Mouse (Mus musculus) forebrain, embryonic 12.5 days (tissue): ENCODE data around the gene Pip5k1c. TPM values are rescaled to one million over a fixed set of nuclear protein-coding genes. Genes with fewer than 3 reads are reported as not detected.

ENCODE experiments used
- ATAC-seq: fragments of 200-750 bp; cut with Nextera tagmentation; 2 replicates; pipeline ENCODE4 v1.8.0; 2017; ENCODE audit warnings: moderate TSS enrichment; ENCODE audit not compliant: low FRiP score
- H3K27ac ChIP-seq: fragments of 300-500 bp; sonication (generic); 2 replicates; pipeline ENCODE4 v1.5.1; 2016; ENCODE audit warnings: mild to moderate bottlenecking
- H3K27me3 ChIP-seq: fragments of 300-500 bp; sonication (generic); 2 replicates; pipeline ENCODE4 v1.6.1; 2016; ENCODE audit warnings: mild to moderate bottlenecking
- H3K36me3 ChIP-seq: fragments of 300-500 bp; sonication (generic); replicated peaks from 2 replicates; pipeline ENCODE4 v1.6.1; 2016; ENCODE audit warnings: mild to moderate bottlenecking
- H3K4me1 ChIP-seq: fragments of 300-500 bp; sonication (generic); 2 replicates; pipeline ENCODE4 v1.6.1; 2016
- H3K4me2 ChIP-seq: fragments of 300-500 bp; sonication (generic); 2 replicates; pipeline ENCODE4 v1.6.1; 2016; ENCODE audit warnings: mild to moderate bottlenecking, moderate library complexity
- H3K4me3 ChIP-seq: fragments of 300-500 bp; sonication (generic); replicated peaks from 2 replicates; pipeline ENCODE4 v1.5.1; 2016; ENCODE audit warnings: mild to moderate bottlenecking
- H3K9ac ChIP-seq: fragments of 300-500 bp; sonication (generic); 2 replicates; pipeline ENCODE4 v1.6.1; 2016; ENCODE audit warnings: mild to moderate bottlenecking
- H3K9me3 ChIP-seq: fragments of 300-500 bp; sonication (generic); 2 replicates; pipeline ENCODE4 v1.6.1; 2016
- WGBS: fragments of 180-500 bp; shearing (Covaris S2); methylation state at CpG from one replicate; pipeline ENCODE4 v1.1.7; 2016; 5-methylcytosine and 5-hydroxymethylcytosine counted together
- polyA plus RNA-seq: library from polyadenylated mRNA; unstranded; fragments of >200 nt; fragmentation: Nextera tagmentation; extraction: Ambion mirVana; gene quantifications from 2 replicates; pipeline ENCODE4 v1.2.1, GENCODE M21; 2016

Pip5k1c gene
- polyA plus RNA-seq, 1 experiment from 2014 or later: 84.1 TPM

- peak within 1 kb of the TSS; percentile 77 for H3K4me2 ChIP-seq
- WGBS: under 1% methylated on average over 68 of the region's 68 CpGs
- H3K9ac ChIP-seq: peak within 1 kb of the TSS; percentile 79
- peak; percentile 93 for ATAC-seq
- peaks cover 49% of the 10 kb centered on the region for H3K36me3 ChIP-seq
- H3K4me3 ChIP-seq: peak within 1 kb of the TSS; percentile 96
- no peaks in the 10 kb centered on the region for H3K9me3 ChIP-seq
- peaks cover 38% of the 10 kb centered on the region for H3K4me1 ChIP-seq
- peaks cover 6% of the 10 kb centered on the region; the same call in 1 of the 2 replicates for H3K27me3 ChIP-seq
- H3K27ac ChIP-seq: peak within 1 kb of the TSS; percentile 88
Observed at GRCm38 (mm10) chr10:81320550-81321347, 28.0 kb downstream of the Pip5k1c start, which contains the start of gene Cactin. TSS of gene Cactin (plus strand) at chr10:81321103.

DNA sequence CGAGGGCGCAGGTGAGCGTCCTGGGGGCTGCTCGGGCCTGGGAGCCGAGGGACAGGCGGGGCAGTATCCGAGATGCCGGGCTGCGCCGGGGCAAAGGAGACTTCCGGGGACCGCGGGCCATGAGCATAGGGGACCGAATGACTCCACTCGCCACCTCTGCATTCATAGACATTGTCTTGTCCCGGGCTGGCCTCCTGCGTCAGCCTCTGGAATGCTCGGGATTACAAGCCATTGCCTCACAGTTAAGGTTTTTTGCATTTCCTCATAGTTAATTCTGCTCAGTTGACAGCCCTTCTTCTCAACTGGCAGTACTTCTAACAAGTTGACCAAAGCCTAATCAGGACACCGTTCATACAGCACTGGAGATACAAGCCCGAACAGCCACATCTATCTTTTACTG lies 28.7 kb downstream of the Pip5k1c start:
- H3K36me3 ChIP-seq: peaks cover 53% of the 10 kb centered on the region
- ATAC-seq: no peak; the same call in 1 of the 2 replicates
- peaks cover 6% of the 10 kb centered on the region; the same call in 1 of the 2 replicates for H3K27me3 ChIP-seq
- H3K4me2 ChIP-seq: peak overlapping the region; percentile 77
- peak overlapping the region; percentile 96 for H3K4me3 ChIP-seq
- peaks cover 33% of the 10 kb centered on the region for H3K4me1 ChIP-seq
- H3K9me3 ChIP-seq: no peaks in the 10 kb centered on the region
- WGBS: 4% methylated on average over 19 of the region's 20 CpGs
- peak overlapping the region; percentile 79 for H3K9ac ChIP-seq
- H3K27ac ChIP-seq: peak overlapping the region; percentile 88

GRCm38 (mm10) chr10:81322444-81322843 lies 29.7 kb downstream of the Pip5k1c start:
- H3K4me2 ChIP-seq: no peak overlapping the region; the same call in 1 of the 2 replicates
- no peaks in the 10 kb centered on the region for H3K9me3 ChIP-seq
- peak overlapping the region; percentile 96 for H3K4me3 ChIP-seq
- peaks cover 62% of the 10 kb centered on the region for H3K36me3 ChIP-seq
- WGBS: 96% methylated on average over 27 of the region's 27 CpGs
- H3K4me1 ChIP-seq: peaks cover 24% of the 10 kb centered on the region
- H3K27ac ChIP-seq: no peak overlapping the region
- ATAC-seq: no peak
- no peak overlapping the region for H3K9ac ChIP-seq
- no peaks in the 10 kb centered on the region for H3K27me3 ChIP-seq

DNA sequence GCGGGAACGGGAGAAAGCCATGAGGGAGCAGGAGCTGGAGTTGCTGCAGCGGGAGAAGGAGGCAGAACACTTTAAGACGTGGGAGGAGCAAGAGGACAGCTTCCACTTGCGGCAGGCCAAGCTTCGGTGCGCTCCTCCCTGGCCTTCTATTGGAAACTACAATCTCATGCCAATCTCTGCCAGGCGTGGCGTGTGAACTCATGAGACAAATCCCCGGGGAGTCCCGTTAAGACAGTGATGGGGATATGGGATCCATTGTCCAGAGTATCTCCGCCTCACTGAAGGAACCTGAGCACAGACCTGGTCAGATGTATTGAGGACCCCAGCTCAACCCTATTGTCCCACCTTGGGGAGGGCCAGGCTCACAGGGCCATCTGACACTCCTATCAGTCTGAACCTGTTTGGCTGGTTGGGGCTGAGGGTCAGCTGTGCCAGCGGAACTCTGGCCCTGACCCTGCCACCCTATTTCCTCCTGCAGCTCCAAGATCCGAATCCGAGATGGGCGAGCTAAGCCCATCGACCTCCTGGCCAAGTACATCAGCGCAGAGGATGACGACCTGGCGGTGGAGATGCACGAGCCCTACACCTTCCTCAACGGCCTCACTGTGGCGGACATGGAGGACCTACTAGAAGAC lies 30.5 kb downstream of the Pip5k1c start:
- 93% methylated on average over 23 of the region's 23 CpGs for WGBS
- H3K36me3 ChIP-seq: peaks cover 56% of the 10 kb centered on the region
- H3K9me3 ChIP-seq: no peaks in the 10 kb centered on the region
- H3K4me2 ChIP-seq: no peak overlapping the region
- no peak overlapping the region for H3K27ac ChIP-seq
- ATAC-seq: no peak
- peaks cover 24% of the 10 kb centered on the region for H3K4me1 ChIP-seq
- H3K9ac ChIP-seq: no peak overlapping the region
- H3K4me3 ChIP-seq: no peak overlapping the region; the same call in 1 of the 2 replicates
- no peaks in the 10 kb centered on the region for H3K27me3 ChIP-seq

DNA sequence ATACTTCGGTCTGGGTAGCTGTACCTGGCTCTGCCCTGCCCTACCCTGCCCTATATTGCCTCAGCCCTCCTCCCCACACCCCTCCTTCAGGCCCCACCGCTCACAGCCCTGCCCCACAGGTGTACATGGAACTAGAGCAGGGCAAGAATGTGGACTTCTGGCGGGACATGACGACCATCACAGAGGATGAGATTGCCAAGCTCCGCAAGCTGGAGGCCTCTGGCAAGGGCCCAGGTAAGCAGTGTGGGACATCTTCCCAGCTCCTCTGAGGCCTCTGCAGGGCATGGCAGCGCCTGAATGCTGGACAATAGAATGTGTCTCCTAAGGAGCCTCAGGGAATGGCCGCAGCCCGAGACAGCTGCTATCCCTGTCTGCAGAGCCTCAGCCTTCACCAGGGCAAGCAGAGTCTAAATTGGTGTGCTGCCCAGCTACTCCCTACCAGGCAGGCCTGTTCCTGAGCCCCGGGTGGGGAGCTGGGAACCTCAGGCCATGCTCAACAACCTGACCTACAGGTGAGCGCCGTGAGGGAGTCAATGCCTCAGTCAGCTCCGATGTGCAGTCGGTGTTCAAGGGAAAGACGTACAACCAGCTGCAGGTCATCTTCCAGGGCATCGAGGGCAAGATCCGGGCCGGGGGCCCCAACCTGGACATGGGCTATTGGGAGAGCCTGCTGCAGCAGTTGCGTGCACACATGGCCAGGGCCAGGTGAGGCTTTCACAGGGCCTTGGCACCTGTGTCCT lies 31.2 kb downstream of the Pip5k1c start:
- H3K36me3 ChIP-seq: peaks cover 56% of the 10 kb centered on the region
- WGBS: 95% methylated on average over 18 of the region's 18 CpGs
- H3K4me3 ChIP-seq: no peak overlapping the region; the same call in 1 of the 2 replicates

GRCm38 (mm10) chr10:81325176-81325575 lies 32.4 kb downstream of the Pip5k1c start:
- Histone ChIP-seq H3K9me3 (no peaks in the 10 kb centered on the region), H3K4me3 (no peak overlapping the region), H3K4me1 (peaks cover 12% of the 10 kb centered on the region), H3K36me3 (peaks cover 56% of the 10 kb centered on the region), H3K27me3 (no peaks in the 10 kb centered on the region), H3K27ac (no peak overlapping the region), H3K4me2 (no peak overlapping the region), H3K9ac (no peak overlapping the region)
- ATAC-seq: no peak
- 96% methylated on average over 21 of the region's 21 CpGs for WGBS

More for the DNA sequence above, 31.2 kb downstream of the Pip5k1c start:
- Histone ChIP-seq H3K27ac (no peak overlapping the region), H3K9ac (no peak overlapping the region), H3K27me3 (no peaks in the 10 kb centered on the region), H3K4me1 (peaks cover 23% of the 10 kb centered on the region), H3K4me2 (no peak overlapping the region), H3K9me3 (no peaks in the 10 kb centered on the region)
- ATAC-seq: no peak

DNA sequence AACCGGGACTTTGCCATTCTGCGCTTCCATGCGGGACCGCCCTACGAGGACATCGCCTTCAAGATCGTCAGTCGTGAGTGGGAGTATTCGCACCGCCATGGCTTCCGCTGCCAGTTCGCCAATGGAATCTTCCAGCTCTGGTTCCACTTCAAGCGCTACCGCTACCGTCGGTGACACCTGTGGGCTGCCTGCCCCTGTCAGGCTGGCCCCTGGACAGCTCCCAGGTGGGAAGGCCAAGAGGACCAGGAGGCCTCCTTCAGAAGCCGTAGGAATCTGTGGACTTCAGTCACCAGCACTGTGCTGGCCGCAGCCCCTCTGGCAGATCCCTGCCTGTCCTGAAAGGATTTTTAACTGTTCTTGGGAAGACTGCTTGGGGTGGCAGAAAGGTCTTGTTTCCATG lies 33.0 kb downstream of the Pip5k1c start:
- Histone ChIP-seq H3K4me2 (no peak overlapping the region), H3K27me3 (no peaks in the 10 kb centered on the region), H3K4me1 (peaks cover 12% of the 10 kb centered on the region), H3K27ac (no peak overlapping the region), H3K36me3 (peaks cover 56% of the 10 kb centered on the region), H3K9ac (no peak overlapping the region), H3K9me3 (no peaks in the 10 kb centered on the region), H3K4me3 (no peak overlapping the region)
- 94% methylated on average over 18 of the region's 18 CpGs for WGBS
- ATAC-seq: no peak

GRCm38 (mm10) chr10:81326858-81327257 lies 34.1 kb downstream of the Pip5k1c start:
- no peak overlapping the region for H3K4me3 ChIP-seq
- H3K9ac ChIP-seq: no peak overlapping the region
- no peak overlapping the region for H3K4me2 ChIP-seq
- 0 out of 2 replicates have a peak overlapping the region, but pooled peaks have one; percentile 13 for H3K27ac ChIP-seq
- ATAC-seq: no peak
- peaks cover 5% of the 10 kb centered on the region for H3K27me3 ChIP-seq
- no peaks in the 10 kb centered on the region for H3K9me3 ChIP-seq
- H3K36me3 ChIP-seq: peaks cover 56% of the 10 kb centered on the region
- peaks cover 8% of the 10 kb centered on the region for H3K4me1 ChIP-seq
- 86% methylated on average over 6 of the region's 6 CpGs for WGBS

- H3K27ac ChIP-seq: no peak overlapping the region
- H3K4me2 ChIP-seq: no peak overlapping the region
- peaks cover 47% of the 10 kb centered on the region for H3K36me3 ChIP-seq
- peaks cover 3% of the 10 kb centered on the region; the same call in 1 of the 2 replicates for H3K4me1 ChIP-seq
- 62% methylated on average over 2 of the region's 2 CpGs for WGBS
- no peak overlapping the region for H3K4me3 ChIP-seq
- H3K9me3 ChIP-seq: no peaks in the 10 kb centered on the region
- H3K27me3 ChIP-seq: peaks cover 16% of the 10 kb centered on the region
- no peak for ATAC-seq
- no peak overlapping the region for H3K9ac ChIP-seq
Observed at GRCm38 (mm10) chr10:81327959-81328358, 35.2 kb downstream of the Pip5k1c start.

DNA sequence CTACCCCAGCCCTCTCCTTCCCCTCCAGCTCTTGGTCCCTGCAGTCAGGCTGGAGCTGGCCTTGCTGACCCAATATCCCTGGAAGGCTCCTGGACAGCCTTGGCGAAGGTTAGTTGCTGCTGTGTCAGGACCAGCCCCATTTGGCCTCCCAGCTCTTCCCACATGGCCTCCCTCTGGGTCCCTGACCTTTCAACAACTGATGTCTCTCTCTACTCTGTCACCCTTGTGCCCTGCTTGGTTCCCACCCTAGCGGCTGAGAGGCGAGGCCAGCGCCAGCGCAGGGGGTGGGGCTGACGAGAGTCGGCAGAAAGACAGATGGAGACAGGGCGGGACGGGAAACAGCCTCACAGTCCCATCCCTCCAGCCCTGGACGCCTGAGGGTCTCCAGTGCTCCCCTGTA lies 35.6 kb downstream of the Pip5k1c start, which contains the start of gene Tbxa2r:
TSS of gene Tbxa2r (plus strand) at position 346 of the 400 bp plus-strand sequence.
- 18% methylated on average over 10 of the region's 10 CpGs for WGBS
- H3K36me3 ChIP-seq: peaks cover 43% of the 10 kb centered on the region
- H3K4me3 ChIP-seq: no peak within 1 kb of the TSS
- H3K4me2 ChIP-seq: no peak within 1 kb of the TSS
- ATAC-seq: no peak
- H3K27ac ChIP-seq: no peak within 1 kb of the TSS
- peaks cover 20% of the 10 kb centered on the region for H3K27me3 ChIP-seq
- H3K4me1 ChIP-seq: peaks cover 3% of the 10 kb centered on the region; the same call in 1 of the 2 replicates
- H3K9me3 ChIP-seq: no peaks in the 10 kb centered on the region
- H3K9ac ChIP-seq: peak within 1 kb of the TSS; percentile 21; the same call in 1 of the 2 replicates

DNA sequence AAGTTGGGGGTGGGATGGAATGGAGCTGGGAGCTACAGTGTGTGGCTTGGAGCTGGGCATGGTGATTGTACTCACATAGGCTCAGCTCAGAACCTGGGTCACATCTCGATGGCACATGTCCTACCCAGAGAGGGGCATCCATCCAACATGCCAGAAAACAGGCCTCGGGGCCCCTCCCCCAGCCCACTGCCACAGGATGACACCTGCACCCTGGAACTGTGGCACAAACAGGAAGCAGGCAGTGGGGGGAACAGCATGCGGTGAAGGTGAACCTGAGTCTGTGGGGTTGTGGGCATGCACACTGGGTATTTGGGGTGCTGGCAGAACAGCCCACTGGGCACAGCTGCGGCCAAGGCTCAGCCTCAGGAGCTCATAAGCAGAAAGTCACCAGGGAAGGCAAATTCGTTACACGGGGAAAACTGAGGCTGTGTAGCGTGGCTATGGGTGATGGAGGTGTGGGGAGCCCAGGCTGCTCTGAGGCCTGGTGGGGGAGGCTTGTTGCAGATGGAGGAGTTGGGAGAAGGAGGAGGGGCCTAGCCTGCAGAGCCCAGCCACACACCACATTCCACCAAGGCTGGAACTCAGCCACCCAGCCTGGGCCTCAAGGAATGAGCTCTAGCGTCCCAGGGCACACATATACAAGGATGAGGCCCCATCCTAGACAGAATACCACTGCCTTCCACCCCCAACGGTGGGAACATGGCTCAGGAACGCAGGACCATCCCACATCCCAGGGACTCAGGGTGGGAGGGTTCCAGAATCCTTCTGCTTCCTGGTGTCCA lies 36.6 kb downstream of the Pip5k1c start:
- Histone ChIP-seq H3K9ac (peak overlapping the region; percentile 21; the same call in 1 of the 2 replicates), H3K36me3 (peaks cover 33% of the 10 kb centered on the region), H3K4me2 (no peak overlapping the region), H3K27ac (no peak overlapping the region), H3K4me3 (no peak overlapping the region), H3K27me3 (peaks cover 25% of the 10 kb centered on the region), H3K4me1 (peaks cover 3% of the 10 kb centered on the region; the same call in 1 of the 2 replicates), H3K9me3 (no peaks in the 10 kb centered on the region)
- ATAC-seq: no peak
- WGBS: 80% methylated on average over 10 of the region's 10 CpGs
